Mouse (Mus musculus): Measurements from ENCODE around the gene Ddit4. TPM values are rescaled to one million over a fixed set of nuclear protein-coding genes. Genes with fewer than 3 reads are reported as not detected.
"Not testable (repeated sequence)": the region's sequence is repeated elsewhere in the genome, so short reads cannot be mapped to it uniquely, and the experiment has no call there.

The Ddit4 gene
- 10 to 100 TPM; 52.2 to 67.8 TPM for total RNA-seq (2021)

- peak; percentile 99 to 100 for DNase-seq (ENCODE audit: extremely low spot score in 1 of 2, low spot score in 2 of 2)
- intact Hi-C loops (cut with DNase I), result loop anchor here (1.0 kb wide), 1 partner anchor 58 kb away; no protein-coding TSS in a partner anchor
These were observed at the start of gene Ddit4 for GRCm38 (mm10) chr10:59951211-59952151. Ddit4 (minus strand) TSS chr10:59951834.

GRCm38 (mm10) chr10:59999057-59999456, 47.4 kb upstream of the Ddit4 start:
- intact Hi-C loops (cut with DNase I), result no loop called here

DNA sequence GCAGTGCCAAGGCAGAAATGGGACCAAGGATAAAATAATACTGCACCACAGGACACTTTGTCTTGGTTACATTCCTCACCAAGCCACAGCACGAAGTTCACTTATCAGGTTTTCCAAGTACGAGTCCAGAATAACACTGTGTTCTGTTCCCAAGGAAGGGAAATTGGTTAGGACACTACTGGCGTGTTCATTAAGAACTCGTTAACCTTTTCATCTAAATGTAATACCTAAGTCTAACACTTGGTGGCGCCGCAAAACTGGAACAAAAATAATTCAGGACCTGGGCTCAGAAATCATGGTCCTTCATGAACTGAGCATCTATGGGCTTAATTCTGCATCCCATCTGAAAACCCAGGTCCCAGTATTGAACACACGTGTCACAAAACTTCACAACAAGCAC, 46.0 kb upstream of the Ddit4 start:
- DNase-seq (ENCODE audit: extremely low spot score in 1 of 2, low spot score in 2 of 2), result peak in 1 of 2 experiments; percentile 56

More at GRCm38 (mm10) chr10:59999057-59999456, 47.4 kb upstream of the Ddit4 start:
- DNase-seq (ENCODE audit: extremely low spot score in 1 of 2, low spot score in 2 of 2), result no peak

GRCm38 (mm10) chr10:59995889-59996288, 44.3 kb upstream of the Ddit4 start:
- no peak for DNase-seq (ENCODE audit: extremely low spot score in 1 of 2, low spot score in 2 of 2)
- intact Hi-C loops (cut with DNase I), result no loop called here

More for the DNA sequence above, 46.0 kb upstream of the Ddit4 start:
- intact Hi-C loops (cut with DNase I), result no loop called here

DNA sequence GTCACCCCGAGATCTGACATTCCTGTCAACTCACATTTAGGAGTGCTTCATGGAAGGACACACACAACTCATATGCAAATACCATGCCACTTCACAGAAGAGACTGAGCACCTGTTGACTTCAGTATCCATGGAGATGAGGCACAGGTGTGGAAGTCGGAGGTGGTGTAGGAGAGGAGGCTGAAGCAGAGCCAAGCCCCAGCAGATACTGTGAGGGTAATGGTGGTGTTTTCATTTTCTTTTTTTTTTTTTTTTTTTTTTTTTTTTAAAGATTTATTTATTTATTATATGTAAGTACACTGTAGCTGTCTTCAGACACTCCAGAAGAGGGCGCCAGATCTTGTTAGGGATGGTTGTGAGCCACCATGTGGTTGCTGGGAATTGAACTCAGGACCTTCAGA, 42.2 kb upstream of the Ddit4 start:
- intact Hi-C loops (cut with DNase I); DNase-seq (ENCODE audit: extremely low spot score in 1 of 2, low spot score in 2 of 2): not testable (repeated sequence)

GRCm38 (mm10) chr10:59992024-59992423, 40.4 kb upstream of the Ddit4 start:
- DNase-seq (ENCODE audit: extremely low spot score in 1 of 2, low spot score in 2 of 2), result no peak
- intact Hi-C loops (cut with DNase I), result no loop called here

- no peak for DNase-seq (ENCODE audit: extremely low spot score in 1 of 2, low spot score in 2 of 2)
- intact Hi-C loops (cut with DNase I), result no loop called here
These were observed 39.7 kb upstream of the Ddit4 start for GRCm38 (mm10) chr10:59991262-59991880.

GRCm38 (mm10) chr10:59990393-59990792, 38.8 kb upstream of the Ddit4 start:
- intact Hi-C loops (cut with DNase I), result no loop called here
- DNase-seq (ENCODE audit: extremely low spot score in 1 of 2, low spot score in 2 of 2), result no peak

- intact Hi-C loops (cut with DNase I), result no loop called here
- no peak for DNase-seq (ENCODE audit: extremely low spot score in 1 of 2, low spot score in 2 of 2)
These were observed 36.4 kb upstream of the Ddit4 start for GRCm38 (mm10) chr10:59988036-59988435.

GRCm38 (mm10) chr10:59982379-59982873, 30.8 kb upstream of the Ddit4 start:
- DNase-seq (ENCODE audit: extremely low spot score in 1 of 2, low spot score in 2 of 2), result no peak
- intact Hi-C loops (cut with DNase I), result no loop called here

- intact Hi-C loops (cut with DNase I), result no loop called here
- DNase-seq (ENCODE audit: extremely low spot score in 1 of 2, low spot score in 2 of 2), result no peak
These were observed 30.2 kb upstream of the Ddit4 start for GRCm38 (mm10) chr10:59981792-59982191.

- DNase-seq (ENCODE audit: extremely low spot score in 1 of 2, low spot score in 2 of 2), result no peak
- intact Hi-C loops (cut with DNase I), result no loop called here
These were observed 29.7 kb upstream of the Ddit4 start for GRCm38 (mm10) chr10:59981336-59981735.

GRCm38 (mm10) chr10:59980815-59981244, 29.2 kb upstream of the Ddit4 start:
- peak in 1 of 2 experiments; percentile 43 for DNase-seq (ENCODE audit: extremely low spot score in 1 of 2, low spot score in 2 of 2)
- intact Hi-C loops (cut with DNase I), result no loop called here

- DNase-seq (ENCODE audit: extremely low spot score in 1 of 2, low spot score in 2 of 2), result peak in 1 of 2 experiments; percentile 91
These were observed 27.5 kb upstream of the Ddit4 start for GRCm38 (mm10) chr10:59978873-59979743.

DNA sequence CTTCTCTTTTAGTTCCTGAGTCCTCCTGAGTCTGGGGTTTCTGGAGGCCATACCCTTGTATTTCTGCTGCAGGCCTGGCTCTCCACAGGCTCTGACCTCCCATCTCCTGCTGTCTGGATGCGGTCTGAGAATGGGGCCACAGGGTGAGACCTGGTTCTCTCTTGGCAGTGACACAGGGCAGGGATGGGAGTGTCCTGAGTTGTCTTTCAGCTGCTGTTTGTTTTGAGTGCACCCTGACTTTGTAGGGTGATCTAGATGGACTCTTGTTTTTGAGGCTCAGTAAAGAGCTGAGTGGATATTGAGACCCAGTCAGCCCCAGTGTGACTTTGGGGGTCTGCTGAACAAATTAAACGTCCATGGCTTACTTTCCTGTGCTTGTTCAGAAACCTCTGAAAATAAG, 26.8 kb upstream of the Ddit4 start:
- intact Hi-C loops (cut with DNase I), result no loop called here
- no peak for DNase-seq (ENCODE audit: extremely low spot score in 1 of 2, low spot score in 2 of 2)

More at GRCm38 (mm10) chr10:59978873-59979743, 27.5 kb upstream of the Ddit4 start:
- intact Hi-C loops (cut with DNase I), result no loop called here

DNA sequence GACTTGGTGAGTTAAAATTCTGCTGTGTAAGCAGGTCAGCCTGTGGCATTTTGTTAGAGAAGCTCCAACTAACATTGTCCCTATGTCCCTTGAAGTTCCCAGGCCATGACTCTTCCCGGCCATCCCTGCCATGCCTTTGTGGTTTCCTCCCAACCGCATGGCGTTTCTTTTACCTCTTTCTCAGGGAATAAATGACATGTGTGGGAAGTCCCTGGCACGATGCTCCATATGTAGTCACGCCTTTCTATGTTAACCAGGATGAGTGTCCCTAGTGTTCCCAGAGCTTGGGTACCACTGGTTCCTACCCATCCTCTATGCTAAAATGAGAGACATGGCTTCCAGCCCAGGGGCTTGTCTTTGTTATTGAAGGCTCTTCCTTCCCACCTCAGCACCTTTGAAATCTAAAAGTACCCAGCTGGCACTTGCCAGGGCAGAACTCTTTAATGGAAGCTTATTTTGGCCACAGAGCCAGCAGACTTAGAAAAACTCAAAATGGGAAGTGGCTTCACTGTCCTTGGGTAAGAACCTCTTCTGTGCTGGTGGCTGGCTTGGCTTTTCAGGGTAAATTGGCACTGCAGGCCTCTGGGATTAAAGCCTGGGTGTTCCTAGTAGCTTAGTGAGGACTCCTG, 26.2 kb upstream of the Ddit4 start:
- intact Hi-C loops (cut with DNase I), result no loop called here
- DNase-seq (ENCODE audit: extremely low spot score in 1 of 2, low spot score in 2 of 2), result no peak

GRCm38 (mm10) chr10:59977141-59977540, 25.5 kb upstream of the Ddit4 start:
- intact Hi-C loops (cut with DNase I), result no loop called here
- no peak for DNase-seq (ENCODE audit: extremely low spot score in 1 of 2, low spot score in 2 of 2)

DNA sequence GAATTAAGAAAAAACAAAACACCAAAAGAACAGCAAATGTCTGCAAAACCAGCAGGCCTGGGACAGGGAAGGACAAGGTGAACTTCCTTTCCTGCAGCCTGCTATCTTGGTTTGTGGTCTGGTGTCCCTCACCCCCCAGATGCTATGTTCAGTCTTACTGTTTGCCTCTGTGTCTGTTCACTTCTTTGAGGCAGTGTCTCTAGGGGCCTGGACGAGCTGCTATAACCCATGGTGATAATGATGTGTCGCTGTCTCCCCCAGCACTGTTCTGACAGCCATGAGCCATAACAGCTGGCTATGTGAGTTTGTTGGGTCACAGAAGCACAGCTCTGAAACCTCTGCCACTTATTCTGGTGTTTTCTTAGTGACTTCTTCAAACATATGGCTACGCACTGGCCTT, 23.2 kb upstream of the Ddit4 start:
- no peak for DNase-seq (ENCODE audit: extremely low spot score in 1 of 2, low spot score in 2 of 2)

More for the DNA sequence above, 23.2 kb upstream of the Ddit4 start:
- intact Hi-C loops (cut with DNase I), result no loop called here

All from left cerebral cortex, postnatal 10 days (tissue).